Mouse (Mus musculus): ENCODE measurements around the gene 9130213A22Rik. TPM values are rescaled to one million over a fixed set of nuclear protein-coding genes. Genes with fewer than 3 reads are reported as not detected.

The 9130213A22Rik gene
- under 1 TPM; 0.23 to 0.27 TPM for total RNA-seq (2021)
- long read RNA-seq, experiment 1 = 0 reads
- long read RNA-seq, experiment 2 = 0 reads

GRCm38 (mm10) chr11:69122336-69122951 lies at the start of gene 9130213A22Rik:
Gene 9130213A22Rik, minus strand, starts transcription at chr11:69122589.
- DNase-seq = peak; percentile 92 to 94

GRCm38 (mm10) chr11:69171626-69172025 lies 49.2 kb upstream of the 9130213A22Rik start:
- DNase-seq = peak; percentile 88 to 89

GRCm38 (mm10) chr11:69169313-69169712 lies 46.9 kb upstream of the 9130213A22Rik start:
- no peak for DNase-seq

GRCm38 (mm10) chr11:69156800-69157199 lies 34.4 kb upstream of the 9130213A22Rik start, which contains the start of gene Alox12b:
Gene Alox12b, plus strand, starts transcription at chr11:69156989.
- DNase-seq = no peak

GRCm38 (mm10) chr11:69155351-69155750 lies 33.0 kb upstream of the 9130213A22Rik start:
- DNase-seq = no peak

- no peak for DNase-seq
Measured at GRCm38 (mm10) chr11:69153831-69154230, 31.4 kb upstream of the 9130213A22Rik start.

GRCm38 (mm10) chr11:69151004-69151403 lies 28.6 kb upstream of the 9130213A22Rik start:
- no peak for DNase-seq

- peak; percentile 59 to 86 for DNase-seq
Measured at GRCm38 (mm10) chr11:69150444-69150843, 28.1 kb upstream of the 9130213A22Rik start.

GRCm38 (mm10) chr11:69149728-69150127 lies 27.3 kb upstream of the 9130213A22Rik start:
- no peak for DNase-seq

GRCm38 (mm10) chr11:69148451-69148960 lies 26.1 kb upstream of the 9130213A22Rik start:
- no peak for DNase-seq

GRCm38 (mm10) chr11:69147546-69147945 lies 25.2 kb upstream of the 9130213A22Rik start:
- DNase-seq = no peak

- DNase-seq = no peak
Measured at GRCm38 (mm10) chr11:69135361-69135760, 13.0 kb upstream of the 9130213A22Rik start.

- no peak for DNase-seq
Measured at GRCm38 (mm10) chr11:69134622-69134968, 12.2 kb upstream of the 9130213A22Rik start.

- DNase-seq = peak; percentile 39 to 69
Measured at GRCm38 (mm10) chr11:69133923-69134621, 11.7 kb upstream of the 9130213A22Rik start.

- DNase-seq = no peak
Measured at GRCm38 (mm10) chr11:69133566-69133922, 11.2 kb upstream of the 9130213A22Rik start.

- no peak for DNase-seq
Measured at GRCm38 (mm10) chr11:69128426-69129122, 6.2 kb upstream of the 9130213A22Rik start.

- no peak for DNase-seq
Measured at GRCm38 (mm10) chr11:69126706-69127095, 4.3 kb upstream of the 9130213A22Rik start.

- no peak for DNase-seq
Measured at GRCm38 (mm10) chr11:69125919-69126705, 3.7 kb upstream of the 9130213A22Rik start.

GRCm38 (mm10) chr11:69125852-69125918 lies 3.3 kb upstream of the 9130213A22Rik start, which contains the start of gene Aloxe3:
Gene Aloxe3, plus strand, starts transcription at chr11:69125896.
- no peak for DNase-seq

- DNase-seq = peak; percentile 85 to 92
Measured at GRCm38 (mm10) chr11:69125041-69125851, 2.9 kb upstream of the 9130213A22Rik start.

- peak; percentile 69 to 90 for DNase-seq
Measured at GRCm38 (mm10) chr11:69124498-69124847, 2.1 kb upstream of the 9130213A22Rik start.

All from heart, adult 18-20 months (tissue).